Mouse (Mus musculus) MEL (cell line): ENCODE results near the gene Hdgf. TPM values are rescaled to one million over a fixed set of nuclear protein-coding genes. Genes with fewer than 3 reads are reported as not detected.
"Not testable (repeated sequence)": the region's sequence is repeated elsewhere in the genome, so short reads cannot be mapped to it uniquely, and the experiment has no call there.

Experiments used
- DNase-seq: peaks from one replicate; pipeline ENCODE4 v3.0.0; 2011; ENCODE audit warnings: low read depth, low spot score
- H3K27ac ChIP-seq: 2 replicates; pipeline ENCODE4 v1.5.1; 2012; ENCODE audit warnings: low read depth, mild to moderate bottlenecking, control low read depth, low read length, moderate library complexity; ENCODE audit not compliant: control insufficient read depth
- H3K27me3 ChIP-seq, 2 experiments: fragments of 150-350 bp in 1 of 2; sonication (generic) in 1 of 2; 2 replicates each; pipeline ENCODE4 v1.6.1; 2012; ENCODE audit warnings: low read length in 2 of 2, mild to moderate bottlenecking in 2 of 2, improper control_type of control experiment in 1 of 2, moderate library complexity in 1 of 2; ENCODE audit not compliant: insufficient read depth in 2 of 2, control insufficient read depth in 1 of 2
- H3K36me3 ChIP-seq, 2 experiments: 2 replicates each; pipeline ENCODE4 v1.6.1; 2012 to 2014; ENCODE audit warnings: low read length in 2 of 2, improper control_type of control experiment in 1 of 2, inconsistent platforms in 1 of 2, mild to moderate bottlenecking in 1 of 2; ENCODE audit not compliant: insufficient read depth in 2 of 2, control insufficient read depth in 1 of 2
- H3K4me1 ChIP-seq, 2 experiments: fragments of 150-350 bp in 1 of 2; sonication (generic) in 1 of 2; 2 replicates each; pipeline ENCODE4 v1.6.1; 2012; ENCODE audit warnings: low read length in 2 of 2, improper control_type of control experiment in 1 of 2, mild to moderate bottlenecking in 1 of 2; ENCODE audit not compliant: insufficient read depth in 2 of 2, control insufficient read depth in 1 of 2
- H3K4me3 ChIP-seq, 2 experiments: fragments of 150-350 bp in 1 of 2; sonication (generic) in 1 of 2; 2 replicates each; pipeline ENCODE4 v1.5.1; 2012; ENCODE audit warnings: low read depth in 2 of 2, low read length in 2 of 2, mild to moderate bottlenecking in 2 of 2, moderate library complexity in 2 of 2, control low read depth in 1 of 2, improper control_type of control experiment in 1 of 2; ENCODE audit not compliant: control insufficient read depth in 1 of 2, insufficient read depth in 1 of 2
- H3K79me2 ChIP-seq: 2 replicates; pipeline ENCODE4 v1.6.1; 2012; ENCODE audit warnings: mild to moderate bottlenecking, low read length, moderate library complexity; ENCODE audit not compliant: control insufficient read depth, poor library complexity, insufficient read depth
- H3K9ac ChIP-seq: 2 replicates; pipeline ENCODE4 v1.6.1; 2012; ENCODE audit warnings: low read depth, mild to moderate bottlenecking, control low read depth, low read length, moderate library complexity; ENCODE audit not compliant: control insufficient read depth, poor library complexity, severe bottlenecking
- H3K9me3 ChIP-seq: fragments of 150-350 bp; sonication (generic); replicated peaks from 2 replicates; pipeline ENCODE4 v1.6.1; 2012; ENCODE audit warnings: mild to moderate bottlenecking, low read length, improper control_type of control experiment, moderate library complexity; ENCODE audit not compliant: insufficient read depth
- CTCF ChIP-seq, 3 experiments: IDR thresholded peaks in 2 of 3; conservative IDR thresholded peaks in 1 of 3; 2 replicates each; pipeline ENCODE4 v1.5.1; 2011 to 2012; ENCODE audit warnings: low read length in 3 of 3, low read depth in 2 of 3, mild to moderate bottlenecking in 2 of 3, improper control_type of control experiment in 1 of 3, inconsistent platforms in 1 of 3, mixed read lengths in 1 of 3, moderate library complexity in 1 of 3; ENCODE audit not compliant: control insufficient read depth in 1 of 3, insufficient read depth in 1 of 3, poor library complexity in 1 of 3, severe bottlenecking in 1 of 3
- ELF1 ChIP-seq: IDR thresholded peaks from 2 replicates; pipeline ENCODE4 v1.6.1; 2014; ENCODE audit warnings: low read depth, mild to moderate bottlenecking, inconsistent platforms, low read length, improper control_type of control experiment, moderate library complexity
- GATA1 ChIP-seq: IDR thresholded peaks from 2 replicates; pipeline ENCODE4 v1.6.1; 2011; ENCODE audit warnings: low read depth, low read length, improper control_type of control experiment
- HCFC1 ChIP-seq: IDR thresholded peaks from 2 replicates; pipeline ENCODE4 v1.6.1; 2012; ENCODE audit warnings: low read depth, mild to moderate bottlenecking, inconsistent platforms, low read length, improper control_type of control experiment, moderate library complexity
- KAT2A ChIP-seq: conservative IDR thresholded peaks from 2 replicates; pipeline ENCODE4 v1.6.1; 2012; ENCODE audit warnings: low read depth, low read length, improper control_type of control experiment, inconsistent platforms
- MAFK ChIP-seq: IDR thresholded peaks from 2 replicates; pipeline ENCODE4 v1.6.1; 2011; ENCODE audit warnings: low read depth, mild to moderate bottlenecking, low read length, improper control_type of control experiment, borderline replicate concordance
- MAX ChIP-seq: IDR thresholded peaks from 2 replicates; pipeline ENCODE4 v1.6.1; 2011; ENCODE audit warnings: low read length, improper control_type of control experiment
- MXI1 ChIP-seq: IDR thresholded peaks from 2 replicates; pipeline ENCODE4 v1.6.1; 2011; ENCODE audit warnings: mild to moderate bottlenecking, low read depth, low read length, improper control_type of control experiment
- MYB ChIP-seq: IDR thresholded peaks from 2 replicates; pipeline ENCODE4 v1.6.1; 2011; ENCODE audit warnings: mild to moderate bottlenecking, low read depth, low read length, improper control_type of control experiment
- POLR2A ChIP-seq, 2 experiments: IDR thresholded peaks; 2 replicates each; pipeline ENCODE4 v1.6.1; 2011 to 2012; ENCODE audit warnings: low read length in 2 of 2, mild to moderate bottlenecking in 2 of 2, control low read depth in 1 of 2, improper control_type of control experiment in 1 of 2, low read depth in 1 of 2, moderate library complexity in 1 of 2; ENCODE audit not compliant: control insufficient read depth in 1 of 2, insufficient read depth in 1 of 2, poor library complexity in 1 of 2
- RAD21 ChIP-seq: IDR thresholded peaks from 2 replicates; pipeline ENCODE4 v1.6.1; 2011; ENCODE audit warnings: mild to moderate bottlenecking, low read depth, low read length, improper control_type of control experiment
- SMC3 ChIP-seq: IDR thresholded peaks from 2 replicates; pipeline ENCODE4 v1.6.1; 2011; ENCODE audit warnings: low read depth, low read length, improper control_type of control experiment
- UBTF ChIP-seq: IDR thresholded peaks from 2 replicates; pipeline ENCODE4 v1.6.1; 2012; ENCODE audit warnings: low read depth, mild to moderate bottlenecking, inconsistent platforms, low read length, improper control_type of control experiment, moderate library complexity, borderline replicate concordance; ENCODE audit not compliant: insufficient read depth
- USF2 ChIP-seq, 2 experiments: IDR thresholded peaks; 2 replicates each; pipeline ENCODE4 v1.6.1; 2011 to 2012; ENCODE audit warnings: improper control_type of control experiment in 2 of 2, low read length in 2 of 2, borderline replicate concordance in 1 of 2, inconsistent platforms in 1 of 2, low read depth in 1 of 2, mild to moderate bottlenecking in 1 of 2; ENCODE audit not compliant: insufficient read depth in 1 of 2
- ZC3H11A ChIP-seq: IDR thresholded peaks from 2 replicates; pipeline ENCODE4 v1.6.1; 2012; ENCODE audit warnings: low read depth, mild to moderate bottlenecking, inconsistent platforms, low read length, improper control_type of control experiment
- ZKSCAN1 ChIP-seq: IDR thresholded peaks from 2 replicates; pipeline ENCODE4 v1.6.1; 2012; ENCODE audit warnings: low read depth, mild to moderate bottlenecking, inconsistent platforms, low read length, improper control_type of control experiment, moderate library complexity
- polyA plus RNA-seq, 2 experiments: library from polyadenylated mRNA; stranded (reverse) in 1 of 2; unstranded in 1 of 2; fragments of >175 nt in 1 of 2; fragments of >200 nt in 1 of 2; gene quantifications; 2 replicates each; pipeline versions ENCODE4 v1.2.1 to v1.2.4; 2012; ENCODE audit warnings: low replicate concordance in 2 of 2, low read depth in 1 of 2; ENCODE audit not compliant: insufficient read length in 2 of 2, insufficient read depth in 1 of 2, missing spikeins in 1 of 2
- total RNA-seq: library from RNA; depleted of rRNA; stranded (reverse); fragments of 300-350 nt; gene quantifications from 2 replicates; pipeline ENCODE4 v1.2.3, GENCODE M21; 2012

The Hdgf gene
- total and polyA plus RNA-seq, 3 experiments: 369 to 1,503 (median 519) TPM

- TF ChIP-seq POLR2A (IDR thresholded peaks at IDR 0.05; ENCODE audit: control insufficient read depth in 1 of 2, insufficient read depth in 1 of 2, low read depth in 1 of 2, low read length in 2 of 2, poor library complexity in 1 of 2) (peak in 1 of 2 experiments; percentile 79; a peak in 2 of 4 replicates), KAT2A (peak; percentile 74), RAD21 (no peak), UBTF (peak; percentile 70; the same call in 1 of the 2 replicates)
Observed at GRCm38 (mm10) chr3:87905880-87906485, at the start of gene Hdgf (continued).

- Histone ChIP-seq H3K27ac (no peak overlapping the region), H3K4me1 (no peaks in the 10 kb centered on the region), H3K9me3 (no peaks in the 10 kb centered on the region), H3K9ac (no peak overlapping the region), H3K27me3 (no peaks in the 10 kb centered on the region), H3K36me3 (peaks cover 0 to 6% of the 10 kb centered on the region in 2 experiments; a peak in 1 of 4 replicates), H3K79me2 (no peaks in the 10 kb centered on the region), H3K4me3 (no peak overlapping the region)
- DNase-seq: no peak
- TF ChIP-seq ELF1: no peak
- TF ChIP-seq MYB: no peak
- TF ChIP-seq SMC3: no peak
- no peak for TF ChIP-seq GATA1
- no peak for TF ChIP-seq MAFK
- no peak for TF ChIP-seq ZKSCAN1
- no peak for TF ChIP-seq MXI1
Observed at GRCm38 (mm10) chr3:87857666-87858065, 48.5 kb upstream of the Hdgf start.

GRCm38 (mm10) chr3:87859813-87860212, 46.3 kb upstream of the Hdgf start:
- no peak overlapping the region for H3K27ac ChIP-seq
- no peaks in the 10 kb centered on the region for H3K79me2 ChIP-seq
- no peak overlapping the region for H3K4me3 ChIP-seq
- peak; percentile 77 for DNase-seq
- H3K27me3 ChIP-seq: no peaks in the 10 kb centered on the region
- H3K9ac ChIP-seq: no peak overlapping the region
- peaks cover 0 to 14% of the 10 kb centered on the region in 2 experiments; a peak in 2 of 4 replicates for H3K36me3 ChIP-seq
- no peaks in the 10 kb centered on the region for H3K4me1 ChIP-seq
- TF ChIP-seq RAD21 (peak; percentile 55), USF2 (IDR thresholded peaks at IDR 0.05; ENCODE audit: borderline replicate concordance in 1 of 2, insufficient read depth in 1 of 2, low read depth in 1 of 2, low read length in 2 of 2) (no peak), MAX (no peak), HCFC1 (0 out of 2 replicates have a peak, but pooled peaks have one; percentile 36), CTCF (IDR thresholded peaks at IDR 0.05 in 2 of 3, conservative IDR thresholded peaks at IDR 0.05 in 1 of 3; ENCODE audit: control insufficient read depth in 1 of 3, insufficient read depth in 1 of 3, low read depth in 2 of 3, low read length in 3 of 3, poor library complexity in 1 of 3, severe bottlenecking in 1 of 3) (peak; percentile 60 to 88 (median 82)), POLR2A (IDR thresholded peaks at IDR 0.05; ENCODE audit: control insufficient read depth in 1 of 2, insufficient read depth in 1 of 2, low read depth in 1 of 2, low read length in 2 of 2, poor library complexity in 1 of 2) (no peak), ELF1 (peak; percentile 39; the same call in 1 of the 2 replicates), ZC3H11A (peak; percentile 21; the same call in 1 of the 2 replicates), SMC3 (peak; percentile 62)
- H3K9me3 ChIP-seq: no peaks in the 10 kb centered on the region

- H3K4me1 ChIP-seq, H3K4me3 ChIP-seq: not testable (repeated sequence)
Observed at GRCm38 (mm10) chr3:87864111-87864510, 42.0 kb upstream of the Hdgf start.

More at GRCm38 (mm10) chr3:87864111-87864510, 42.0 kb upstream of the Hdgf start:
- not testable (repeated sequence) for H3K27ac ChIP-seq, H3K27me3 ChIP-seq, H3K79me2 ChIP-seq, DNase-seq, H3K9me3 ChIP-seq, H3K9ac ChIP-seq
- H3K36me3 ChIP-seq: peaks cover 0 to 21% of the 10 kb centered on the region in 2 experiments; a peak in 2 of 4 replicates
